Mouse (Mus musculus) cortical plate, adult 2 months (tissue): ENCODE data around the gene Cc2d2b.

Experiments used
- CTCF ChIP-seq: fragments of 200-500 bp; IDR thresholded peaks from 2 replicates; pipeline ENCODE4 v1.5.1; 2011; ENCODE audit warnings: mild to moderate bottlenecking, control low read depth, low read length; ENCODE audit not compliant: insufficient read depth; ENCODE audit errors: extremely low read depth
- POLR2A ChIP-seq: fragments of 200-500 bp; IDR thresholded peaks from 2 replicates; pipeline ENCODE4 v1.6.1; 2011; ENCODE audit warnings: mild to moderate bottlenecking, low read length, control low read depth; ENCODE audit not compliant: insufficient read depth; ENCODE audit errors: extremely low read depth

DNA sequence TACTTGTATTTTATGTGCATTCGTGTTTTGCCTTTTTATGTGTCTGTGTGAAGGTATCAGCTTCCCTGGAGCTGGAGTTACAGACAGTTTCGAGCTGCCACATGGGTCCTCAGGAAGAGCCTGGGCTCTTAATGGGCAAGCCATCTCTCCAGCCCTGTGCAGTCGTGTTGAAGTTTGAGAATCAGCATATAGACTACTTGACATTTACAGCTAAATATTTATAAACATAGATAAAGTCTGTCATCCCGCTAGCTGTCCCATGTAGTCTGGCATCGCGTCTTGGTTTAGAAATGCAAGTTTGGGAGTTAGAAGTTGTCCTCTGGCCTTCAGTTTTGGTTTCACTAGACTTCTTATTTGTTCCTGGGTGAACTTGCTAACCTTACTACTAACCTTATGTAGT is 92.5 kb downstream of the Cc2d2b start:
- TF ChIP-seq CTCF (no peak), POLR2A (no peak)
